Mouse (Mus musculus) bone marrow macrophage, adult 2 months (primary cell): Measurements from ENCODE around the gene Sart1. TPM values are rescaled to one million over a fixed set of nuclear protein-coding genes. Genes with fewer than 3 reads are reported as not detected.

Source experiments
- H3K27ac ChIP-seq: 2 replicates; pipeline ENCODE4 v1.5.1; 2012; ENCODE audit warnings: low read depth, low read length; ENCODE audit not compliant: insufficient read depth
- H3K4me1 ChIP-seq: 2 replicates; pipeline ENCODE4 v1.6.1; 2012; ENCODE audit warnings: low read length; ENCODE audit not compliant: control insufficient read depth, insufficient read depth
- H3K4me3 ChIP-seq: 2 replicates; pipeline ENCODE4 v1.5.1; 2012; ENCODE audit warnings: mild to moderate bottlenecking, low read length, moderate library complexity; ENCODE audit not compliant: insufficient read depth
- CTCF ChIP-seq: IDR thresholded peaks from 2 replicates; pipeline ENCODE4 v1.5.1; 2012; ENCODE audit warnings: low read depth, mild to moderate bottlenecking, low read length, moderate library complexity
- POLR2A ChIP-seq: IDR thresholded peaks from 2 replicates; pipeline ENCODE4 v1.6.1; 2012; ENCODE audit warnings: mild to moderate bottlenecking, low read depth, low read length, borderline replicate concordance
- polyA plus RNA-seq: library from polyadenylated mRNA; stranded (reverse); fragments of >200 nt; gene quantifications from 2 replicates; pipeline ENCODE4 v1.2.4, GENCODE M21; 2012; ENCODE audit not compliant: missing spikeins, insufficient read depth, insufficient read length

The Sart1 gene
- polyA plus RNA-seq, 1 experiment = 103 TPM

DNA sequence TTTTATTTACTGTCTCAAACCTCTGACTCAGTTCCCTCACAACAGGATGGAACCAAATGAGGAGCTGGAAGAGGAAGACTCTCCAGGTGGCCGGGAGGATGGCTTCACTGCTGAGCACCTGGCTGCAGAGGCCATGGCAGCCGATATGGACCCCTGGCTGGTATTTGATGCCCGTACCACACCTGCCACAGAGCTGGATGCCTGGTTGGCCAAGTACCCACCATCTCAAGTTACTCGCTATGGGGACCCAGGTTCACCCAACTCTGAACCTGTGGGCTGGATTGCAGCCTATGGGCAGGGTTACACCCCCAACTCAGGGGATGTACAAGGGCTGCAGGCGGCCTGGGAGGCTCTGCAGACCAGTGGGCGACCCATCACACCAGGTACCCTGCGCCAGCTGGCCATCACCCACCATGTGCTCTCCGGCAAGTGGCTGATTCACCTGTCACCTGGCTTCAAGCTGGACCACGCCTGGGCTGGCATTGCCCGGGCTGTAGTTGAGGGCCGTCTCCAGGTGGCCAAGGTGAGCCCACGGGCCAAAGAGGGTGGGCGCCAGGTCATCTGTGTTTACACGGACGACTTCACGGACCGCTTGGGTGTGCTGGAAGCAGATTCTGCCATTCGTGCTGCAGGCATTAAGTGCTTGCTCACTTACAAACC, 37.5 kb upstream of the Sart1 start:
- Histone ChIP-seq H3K27ac (peak overlapping the region; percentile 79), H3K4me1 (peaks cover 16% of the 10 kb centered on the region; the same call in 1 of the 2 replicates), H3K4me3 (peak overlapping the region; percentile 98)
- TF ChIP-seq CTCF (no peak), POLR2A (no peak)

DNA sequence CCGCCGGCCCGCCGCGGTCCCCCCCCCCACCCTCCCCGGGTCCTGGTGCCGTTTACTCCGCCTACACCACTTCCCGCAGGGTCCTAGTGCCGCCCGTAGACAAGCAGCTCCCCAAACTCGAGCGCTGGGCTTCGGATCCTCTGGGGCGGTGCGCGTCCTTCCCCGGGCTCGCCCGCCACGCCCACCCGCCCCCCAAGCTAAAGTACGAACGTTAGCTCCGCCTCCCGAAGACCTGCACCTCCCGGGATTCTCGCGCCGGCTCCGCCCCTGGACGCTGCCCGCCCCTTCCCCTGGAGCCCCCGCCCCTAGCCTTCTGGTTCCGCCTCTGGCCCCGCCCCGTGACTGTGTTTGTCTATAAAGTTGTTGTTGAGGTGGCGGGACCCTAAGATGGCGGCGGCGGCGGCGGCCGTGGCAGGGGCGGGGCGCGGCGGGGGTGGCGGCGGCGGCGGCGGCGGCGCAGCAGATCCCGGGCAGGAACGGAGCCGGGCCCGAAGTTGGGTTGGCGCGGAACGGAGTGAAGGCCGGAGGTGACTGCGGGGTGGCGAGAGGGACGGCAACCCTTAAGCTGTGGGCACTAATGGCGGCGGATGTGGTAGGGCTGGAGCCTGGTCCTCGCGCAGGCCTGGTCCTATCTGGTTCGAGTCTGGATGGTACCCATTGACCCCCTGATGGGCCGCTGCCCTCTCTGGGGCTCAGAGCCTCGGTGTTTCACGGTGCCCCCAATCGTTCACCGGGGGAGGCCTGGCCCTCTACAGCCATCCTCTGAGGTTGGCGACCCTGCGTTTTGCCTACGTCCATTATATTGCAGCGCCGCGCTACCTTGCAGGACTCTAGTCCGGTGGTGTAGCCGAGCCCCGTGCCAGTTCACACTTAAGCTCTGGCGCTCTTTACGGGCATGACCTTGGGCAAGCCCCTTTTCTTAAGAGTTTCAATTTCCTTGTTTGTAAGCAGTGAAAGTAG, 36.6 kb upstream of the Sart1 start, which contains the start of the genes Drap1 and AI837181:
Gene Drap1 (minus strand): TSS at position 198 of the 960 bp plus-strand sequence.
Gene AI837181 (plus strand): TSS at position 363 of the 960 bp plus-strand sequence.
- peak within 1 kb of the TSS; percentile 79 for H3K27ac ChIP-seq
- H3K4me3 ChIP-seq = peak within 1 kb of the TSS; percentile 98
- H3K4me1 ChIP-seq = peaks cover 16% of the 10 kb centered on the region; the same call in 1 of the 2 replicates
- no peak for TF ChIP-seq POLR2A
- TF ChIP-seq CTCF = no peak

DNA sequence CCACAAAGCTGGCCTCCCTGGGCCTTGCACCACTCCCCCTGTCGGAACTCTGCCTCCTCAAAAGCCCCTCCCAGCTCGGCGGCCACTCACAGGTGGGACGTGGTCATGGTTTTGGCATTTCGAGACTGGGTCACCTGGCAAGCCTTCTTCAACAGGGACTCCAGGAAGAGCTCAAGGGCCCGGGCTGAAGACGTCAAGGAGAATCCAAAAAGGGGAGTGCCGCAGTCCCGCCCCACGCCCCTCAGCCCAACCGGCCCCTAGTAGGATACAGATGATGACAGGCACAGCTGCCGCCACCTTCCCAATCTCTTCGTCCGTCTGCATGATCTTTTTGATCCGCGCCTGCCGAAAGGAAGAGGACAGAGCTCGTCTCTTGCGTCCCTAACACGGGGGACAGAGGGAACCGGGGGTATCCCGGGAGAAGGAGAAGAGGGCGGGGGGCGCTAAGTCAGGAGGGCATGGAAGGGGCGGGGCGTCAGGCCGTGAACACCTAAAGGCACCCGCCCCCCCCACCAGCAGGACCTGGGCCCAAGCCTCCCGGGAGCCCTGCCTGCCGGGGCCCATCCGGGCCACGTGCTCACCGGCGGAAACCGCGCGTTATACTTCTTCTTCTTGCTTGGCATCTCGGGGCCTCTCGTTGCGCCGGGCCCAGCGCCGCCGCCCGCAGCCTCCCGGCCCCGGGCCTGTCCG, 35.7 kb upstream of the Sart1 start:
- TF ChIP-seq CTCF = no peak
- TF ChIP-seq POLR2A = no peak
- Histone ChIP-seq H3K4me1 (peaks cover 16% of the 10 kb centered on the region; the same call in 1 of the 2 replicates), H3K27ac (peak overlapping the region; percentile 69), H3K4me3 (peak overlapping the region; percentile 92)

GRCm38 (mm10) chr19:5423561-5423960, 35.1 kb upstream of the Sart1 start:
- H3K4me1 ChIP-seq = peaks cover 16% of the 10 kb centered on the region; the same call in 1 of the 2 replicates
- no peak overlapping the region for H3K27ac ChIP-seq
- TF ChIP-seq POLR2A (no peak), CTCF (no peak)
- H3K4me3 ChIP-seq = peak overlapping the region; percentile 92

DNA sequence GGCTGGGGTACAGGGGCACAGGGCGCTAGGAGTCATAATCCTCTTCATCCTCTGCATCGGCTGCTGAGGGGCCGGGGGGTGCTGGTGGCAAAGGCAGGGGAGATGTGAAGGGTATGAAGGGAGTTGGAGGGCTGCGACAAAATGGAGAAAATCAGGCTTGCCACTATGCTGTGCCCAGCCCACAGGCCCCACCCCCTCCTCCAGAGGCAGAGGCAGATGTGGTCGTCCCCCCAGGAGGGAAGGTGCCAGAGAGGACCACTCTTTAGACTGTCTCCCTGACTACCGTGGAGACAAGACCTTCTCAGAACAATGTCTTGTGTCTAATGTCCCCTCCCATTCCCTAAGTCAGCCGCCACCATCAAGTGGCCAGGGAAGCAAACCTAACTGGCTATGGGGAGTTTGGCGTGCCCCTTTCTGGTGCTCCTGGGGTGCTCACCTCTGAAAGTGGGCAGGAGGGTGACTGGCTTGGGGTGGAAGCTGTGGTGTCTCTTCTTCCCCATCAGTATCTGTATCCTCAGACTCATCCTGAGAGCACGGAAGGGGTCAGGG, 34.5 kb upstream of the Sart1 start:
- no peak for TF ChIP-seq POLR2A
- no peak for TF ChIP-seq CTCF
- H3K4me3 ChIP-seq = peak overlapping the region; percentile 92; the same call in 1 of the 2 replicates
- H3K4me1 ChIP-seq = peaks cover 16% of the 10 kb centered on the region; the same call in 1 of the 2 replicates
- no peak overlapping the region for H3K27ac ChIP-seq

DNA sequence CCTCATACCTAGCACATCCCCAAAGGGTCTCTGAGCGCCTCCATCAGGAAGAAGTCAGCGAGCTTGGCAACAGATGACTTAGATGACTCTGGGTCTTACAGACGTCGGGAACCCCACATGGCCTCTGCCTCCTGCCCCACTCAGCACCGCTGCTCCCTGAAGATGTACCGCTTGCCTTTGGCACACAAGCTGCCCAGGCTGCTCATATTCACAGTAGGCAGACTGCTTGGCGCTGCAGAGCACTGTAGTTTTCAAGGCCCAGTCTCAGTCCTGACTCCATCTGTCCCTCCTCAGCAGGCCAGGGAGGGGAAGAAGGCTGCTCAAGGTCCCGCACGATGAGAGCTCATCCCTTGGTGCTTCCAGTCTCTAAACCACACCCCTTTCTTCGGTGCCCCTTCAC, 33.8 kb upstream of the Sart1 start:
- Histone ChIP-seq H3K4me1 (peaks cover 14% of the 10 kb centered on the region; the same call in 1 of the 2 replicates), H3K27ac (no peak overlapping the region), H3K4me3 (no peak overlapping the region)
- TF ChIP-seq POLR2A (no peak), CTCF (no peak)

GRCm38 (mm10) chr19:5421784-5422183, 33.3 kb upstream of the Sart1 start:
- Histone ChIP-seq H3K27ac (no peak overlapping the region), H3K4me3 (no peak overlapping the region), H3K4me1 (peaks cover 14% of the 10 kb centered on the region; the same call in 1 of the 2 replicates)
- TF ChIP-seq POLR2A (no peak), CTCF (no peak)

- TF ChIP-seq POLR2A (no peak), CTCF (no peak)
- H3K4me1 ChIP-seq = 0 out of 2 replicates have a peak, but pooled peaks cover 8% of the 10 kb centered on the region
Measured at GRCm38 (mm10) chr19:5420579-5420978, 32.1 kb upstream of the Sart1 start.

GRCm38 (mm10) chr19:5419630-5420029, 31.1 kb upstream of the Sart1 start:
- no peak overlapping the region for H3K27ac ChIP-seq
- H3K4me1 ChIP-seq = 0 out of 2 replicates have a peak, but pooled peaks cover 8% of the 10 kb centered on the region
- no peak for TF ChIP-seq POLR2A
- TF ChIP-seq CTCF = no peak
- H3K4me3 ChIP-seq = no peak overlapping the region

More at GRCm38 (mm10) chr19:5420579-5420978, 32.1 kb upstream of the Sart1 start:
- no peak overlapping the region for H3K27ac ChIP-seq
- no peak overlapping the region for H3K4me3 ChIP-seq
